Mouse (Mus musculus) splenic B cell, adult 2 months (primary cell): ENCODE data around the gene Sctr.
"Not testable (repeated sequence)": the region's sequence is repeated elsewhere in the genome, so short reads cannot be mapped to it uniquely, and the experiment has no call there.

ENCODE experiments used
- DNase-seq: peaks from one replicate; pipeline ENCODE4 v3.0.0-alpha.2; 2011; ENCODE audit warnings: low read depth, low spot score
- H3K27me3 ChIP-seq: 2 replicates; pipeline ENCODE4 v1.6.1; 2012; ENCODE audit warnings: mild to moderate bottlenecking, low read length, moderate library complexity, mixed read lengths; ENCODE audit not compliant: control insufficient read depth, poor library complexity, insufficient read depth, severe bottlenecking
- H3K36me3 ChIP-seq: 2 replicates; pipeline ENCODE4 v1.6.1; 2012; ENCODE audit warnings: mild to moderate bottlenecking, low read length, moderate library complexity, mixed read lengths; ENCODE audit not compliant: control insufficient read depth, poor library complexity, insufficient read depth, severe bottlenecking

Gene Sctr

GRCm38 (mm10) chr1:120093482-120094134, 86.9 kb downstream of the Sctr start:
- H3K36me3 ChIP-seq, H3K27me3 ChIP-seq: not testable (repeated sequence)
- DNase-seq: peak; percentile 86

DNA sequence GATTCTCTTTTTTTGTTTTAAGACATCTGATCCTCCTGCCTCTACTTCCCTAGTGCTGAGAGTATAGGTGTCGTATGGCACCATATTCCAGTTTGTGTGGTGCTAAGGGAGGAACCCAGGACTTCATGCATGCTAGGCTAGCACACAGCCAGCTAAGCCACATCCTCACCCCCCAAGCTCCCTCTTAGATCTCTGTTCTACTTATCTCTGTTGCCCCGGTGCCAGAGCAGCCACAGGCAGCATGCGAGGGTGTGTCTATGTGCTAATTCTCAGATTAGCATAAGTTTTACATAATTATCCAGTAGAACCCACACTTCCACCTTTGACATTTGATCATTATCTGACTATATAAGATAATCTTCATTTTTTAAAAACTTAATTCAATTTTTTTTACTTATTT, 88.2 kb downstream of the Sctr start:
- no peak for DNase-seq
- no peaks in the 10 kb centered on the region for H3K36me3 ChIP-seq
- H3K27me3 ChIP-seq: no peaks in the 10 kb centered on the region

GRCm38 (mm10) chr1:120098327-120098726, 91.6 kb downstream of the Sctr start:
- Histone ChIP-seq H3K36me3 (no peaks in the 10 kb centered on the region), H3K27me3 (no peaks in the 10 kb centered on the region)
- DNase-seq: peak; percentile 75

GRCm38 (mm10) chr1:120099483-120099882, 92.8 kb downstream of the Sctr start:
- no peaks in the 10 kb centered on the region for H3K27me3 ChIP-seq
- DNase-seq: peak; percentile 79

DNA sequence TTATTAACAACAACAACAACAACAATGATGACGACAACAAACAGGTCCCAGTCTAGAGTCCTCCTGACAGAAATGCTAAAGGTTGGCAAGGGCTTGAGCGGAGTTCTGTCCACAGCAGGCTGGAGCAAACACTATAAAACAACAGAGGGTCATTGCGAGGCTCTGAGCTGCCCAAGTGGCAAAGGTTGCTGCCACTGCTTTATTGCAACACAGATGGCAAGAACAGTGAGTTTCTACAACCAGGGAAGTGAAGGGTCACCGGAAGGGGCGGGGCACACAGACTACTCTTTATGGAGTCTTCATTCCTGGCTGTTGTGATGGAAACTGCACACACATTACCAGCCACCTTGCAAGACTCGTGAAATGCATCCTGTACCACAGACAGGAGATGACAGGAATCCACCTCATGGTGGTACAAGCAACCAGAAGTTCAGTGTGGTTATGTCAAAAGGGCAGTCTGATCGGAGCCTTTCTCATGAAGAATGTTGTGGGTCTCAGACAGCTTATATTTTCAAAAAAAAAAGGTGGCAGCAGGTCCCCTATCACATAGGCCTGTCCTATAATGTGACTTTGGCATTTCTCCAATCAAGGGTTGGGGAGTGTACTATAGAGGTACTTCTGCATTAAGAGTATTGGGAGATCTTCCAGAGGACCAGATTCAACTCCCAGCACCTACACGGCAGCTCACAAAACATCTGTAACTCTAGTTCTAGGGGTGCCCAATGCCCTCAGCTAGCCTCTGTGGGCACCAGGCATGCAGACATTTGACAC, 93.9 kb downstream of the Sctr start:
- Histone ChIP-seq H3K27me3 (no peaks in the 10 kb centered on the region), H3K36me3 (no peaks in the 10 kb centered on the region)
- no peak for DNase-seq

More at GRCm38 (mm10) chr1:120099483-120099882, 92.8 kb downstream of the Sctr start:
- no peaks in the 10 kb centered on the region for H3K36me3 ChIP-seq

DNA sequence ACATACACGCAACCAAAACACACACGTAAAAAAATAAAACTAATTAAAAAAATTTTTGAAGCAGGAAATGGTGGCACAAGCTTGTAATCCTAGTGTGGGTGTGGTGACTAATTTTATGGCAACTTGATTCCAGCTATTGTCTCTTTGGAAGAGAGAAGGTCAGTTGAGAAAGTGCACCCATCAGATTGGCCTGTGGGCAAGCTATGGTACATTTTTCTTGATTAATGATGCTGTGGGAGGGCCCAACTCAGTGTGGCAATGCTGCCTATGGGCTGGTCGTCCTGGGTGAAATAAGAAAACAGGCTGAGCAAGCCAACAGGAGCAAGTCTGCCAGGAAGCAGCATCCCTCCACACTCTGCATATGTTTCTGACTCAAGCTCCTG, 94.5 kb downstream of the Sctr start:
- H3K27me3 ChIP-seq: no peaks in the 10 kb centered on the region
- no peak for DNase-seq
- H3K36me3 ChIP-seq: no peaks in the 10 kb centered on the region

DNA sequence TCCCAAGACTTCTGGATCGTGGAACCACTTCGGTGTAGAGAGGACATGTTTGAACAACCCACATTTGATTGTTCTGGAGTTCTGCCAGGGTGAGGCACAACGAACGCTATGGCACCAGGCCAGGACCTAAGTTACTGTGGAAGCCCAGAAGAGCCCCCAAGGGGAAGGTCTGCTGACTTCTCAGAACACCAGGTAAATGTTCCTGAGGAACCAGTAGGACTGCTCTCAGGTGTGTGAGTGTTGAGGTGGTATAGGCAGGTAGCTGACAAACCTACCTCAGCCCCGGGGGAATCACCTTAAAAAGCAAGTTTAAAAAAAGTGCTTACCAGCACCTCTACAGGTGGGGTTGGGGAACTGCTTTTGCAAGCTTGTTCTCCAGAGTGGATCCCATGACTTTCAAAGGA, 98.9 kb downstream of the Sctr start:
- peak; percentile 46 for DNase-seq
- Histone ChIP-seq H3K36me3 (no peaks in the 10 kb centered on the region), H3K27me3 (no peaks in the 10 kb centered on the region)

GRCm38 (mm10) chr1:120109741-120110432, 103.2 kb downstream of the Sctr start:
- no peak for DNase-seq
- Histone ChIP-seq H3K36me3 (peaks cover 8% of the 10 kb centered on the region; the same call in 1 of the 2 replicates), H3K27me3 (no peaks in the 10 kb centered on the region; the same call in 1 of the 2 replicates)

DNA sequence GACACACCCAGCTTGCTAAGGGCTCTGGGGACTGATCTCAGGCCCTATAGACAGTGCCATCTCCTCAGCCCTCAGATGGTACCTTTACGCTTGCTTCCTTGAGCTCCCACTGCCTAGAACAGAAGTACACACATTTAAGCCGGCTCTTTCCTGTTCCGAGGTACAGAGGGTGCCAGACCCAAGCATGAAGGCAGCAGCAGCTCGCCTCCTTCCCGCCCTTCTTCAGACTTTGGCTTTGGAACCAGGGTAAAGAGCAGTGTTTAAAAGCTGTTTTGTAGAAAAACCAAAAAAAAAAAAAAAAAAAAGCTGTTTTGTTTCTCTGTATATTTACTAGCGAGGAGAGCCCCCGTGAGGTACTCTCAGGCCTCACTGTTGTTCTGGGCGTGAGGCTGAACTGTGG, 105.1 kb downstream of the Sctr start:
- DNase-seq: no peak
- peaks cover 9% of the 10 kb centered on the region for H3K36me3 ChIP-seq
- H3K27me3 ChIP-seq: no peaks in the 10 kb centered on the region; the same call in 1 of the 2 replicates

DNA sequence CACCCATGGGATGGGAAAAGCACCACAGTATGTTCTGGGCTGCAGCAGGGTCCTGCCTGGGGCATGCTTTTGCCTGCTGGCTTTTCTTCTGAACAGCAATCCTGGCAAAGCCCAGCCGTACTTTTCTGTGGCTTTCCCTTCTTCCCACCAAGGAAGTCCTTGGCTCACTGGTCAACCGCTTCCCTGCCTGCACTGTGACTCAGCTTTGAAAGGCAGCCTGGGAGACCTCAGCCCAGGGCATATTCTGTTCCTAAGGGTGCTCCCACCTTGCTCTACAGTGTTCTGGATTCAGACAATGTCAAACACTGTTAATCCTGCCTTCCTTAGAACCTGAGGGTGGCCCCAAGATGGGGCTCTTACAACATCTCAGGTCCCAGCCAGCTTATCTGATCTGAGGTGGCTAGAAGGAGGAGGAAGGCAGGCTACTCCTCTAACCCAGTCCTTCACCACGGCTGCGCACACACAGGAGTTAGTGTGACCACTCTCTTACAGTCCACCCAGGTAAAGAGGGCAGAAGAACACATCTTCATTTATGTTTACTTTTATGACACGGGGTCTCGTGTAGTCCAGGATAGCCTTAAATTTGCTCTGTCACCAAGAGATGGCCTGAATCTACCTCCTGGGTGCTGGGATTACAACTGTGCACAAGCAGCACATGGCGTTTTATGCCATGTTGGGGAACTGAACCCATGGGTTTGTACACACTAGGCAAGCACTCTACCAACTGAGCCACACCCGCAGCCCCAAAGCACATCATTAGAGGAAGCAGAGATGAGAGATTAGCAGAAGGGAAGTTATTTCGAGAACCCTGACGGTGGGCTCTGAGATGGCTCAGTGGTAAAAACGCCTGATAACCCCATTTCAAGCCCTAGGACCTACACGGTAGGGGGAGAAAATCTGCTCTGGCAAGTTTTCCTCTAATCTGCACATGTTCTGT, 105.8 kb downstream of the Sctr start:
- no peak for DNase-seq
- no peaks in the 10 kb centered on the region; the same call in 1 of the 2 replicates for H3K27me3 ChIP-seq
- peaks cover 9% of the 10 kb centered on the region for H3K36me3 ChIP-seq
